Mouse (Mus musculus) naive thymus-derived CD4-positive, alpha-beta T cell, adult 2 months (primary cell): ENCODE measurements around the gene Dnajc25.

Source experiments
- DNase-seq: peaks from one replicate; pipeline ENCODE4 v3.0.0-alpha.2; 2011; ENCODE audit warnings: low read depth

Gene Dnajc25

DNA sequence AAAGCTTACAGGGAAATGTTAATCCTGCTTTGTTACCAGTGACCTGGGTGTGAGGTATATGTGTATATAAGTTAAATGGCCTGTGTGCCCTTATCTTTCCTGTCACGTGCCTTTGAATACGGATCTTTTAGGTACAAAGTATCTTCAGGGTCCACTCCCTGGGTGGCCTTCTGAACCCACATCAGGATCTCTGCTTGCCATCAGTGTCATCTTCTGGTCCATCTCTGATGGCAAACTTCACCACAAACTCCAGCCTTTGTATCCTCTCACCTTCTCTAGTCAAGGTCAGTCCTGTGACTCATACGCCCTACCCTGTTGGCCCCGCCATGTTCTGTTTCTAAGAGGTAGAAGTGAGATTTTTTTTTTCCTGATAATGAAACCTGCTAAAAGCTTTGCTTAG is at the start of gene Dnajc25:
Gene Dnajc25 (plus strand): TSS at position 301 of the 400 bp plus-strand sequence.
- no peak for DNase-seq

DNA sequence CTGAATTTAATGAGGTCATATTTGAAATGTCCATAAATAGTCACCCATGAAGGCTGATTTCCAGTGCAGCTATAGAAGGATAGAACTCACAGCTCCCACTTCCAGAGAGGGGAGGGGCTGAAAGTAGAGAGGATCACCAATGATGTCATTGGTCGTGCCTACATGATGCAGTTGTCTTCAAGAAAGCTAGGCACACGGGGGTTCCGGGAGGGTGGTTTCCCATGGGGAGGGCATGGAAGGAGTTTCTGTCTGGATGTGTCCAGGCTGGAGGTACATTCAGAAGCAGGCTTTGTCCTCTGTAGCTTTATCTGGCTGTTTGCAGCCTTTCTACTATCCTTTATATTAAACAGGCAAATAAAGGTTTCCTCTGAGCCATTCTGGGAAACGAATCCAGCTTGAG is 46.5 kb upstream of the Dnajc25 start:
- no peak for DNase-seq

DNA sequence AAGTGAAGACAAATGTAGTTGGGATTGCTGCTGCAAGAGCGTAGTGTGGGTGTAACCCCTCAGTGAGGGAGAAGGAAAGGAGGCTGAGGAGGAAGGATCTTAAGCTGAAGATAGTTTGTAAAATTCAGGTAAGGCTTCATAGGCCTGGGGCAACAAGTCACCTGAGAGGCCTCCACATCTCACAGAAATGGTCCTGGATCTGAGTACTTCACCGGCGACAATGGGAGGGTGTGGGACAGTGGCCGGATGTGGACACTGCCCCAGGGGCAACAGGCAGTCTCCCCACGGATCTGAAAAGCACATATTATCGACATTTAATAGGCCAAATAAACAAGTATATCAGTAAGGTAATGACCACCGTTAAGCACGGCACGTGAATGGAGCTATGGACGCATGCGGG is 42.2 kb upstream of the Dnajc25 start:
- DNase-seq = no peak

DNA sequence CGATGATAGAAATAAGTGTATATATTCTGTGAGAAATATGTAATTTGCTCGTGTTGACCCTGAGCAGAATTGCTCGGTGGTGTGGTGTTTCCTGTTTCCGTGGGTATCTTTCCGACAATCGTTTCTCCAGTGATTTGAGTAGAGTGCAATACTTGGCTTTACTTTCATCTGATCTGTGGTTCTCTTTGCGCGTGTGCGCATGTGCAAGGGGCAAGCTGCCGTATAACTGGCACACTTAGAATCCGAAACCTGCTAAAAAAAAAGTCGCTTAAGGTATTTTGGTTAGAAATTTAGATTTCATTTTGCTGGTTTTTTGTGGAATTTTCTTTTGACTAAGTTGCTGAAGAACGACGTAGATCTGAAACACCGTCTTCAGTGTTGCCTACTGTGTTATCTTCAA is 33.1 kb upstream of the Dnajc25 start:
- peak; percentile 17 for DNase-seq

DNA sequence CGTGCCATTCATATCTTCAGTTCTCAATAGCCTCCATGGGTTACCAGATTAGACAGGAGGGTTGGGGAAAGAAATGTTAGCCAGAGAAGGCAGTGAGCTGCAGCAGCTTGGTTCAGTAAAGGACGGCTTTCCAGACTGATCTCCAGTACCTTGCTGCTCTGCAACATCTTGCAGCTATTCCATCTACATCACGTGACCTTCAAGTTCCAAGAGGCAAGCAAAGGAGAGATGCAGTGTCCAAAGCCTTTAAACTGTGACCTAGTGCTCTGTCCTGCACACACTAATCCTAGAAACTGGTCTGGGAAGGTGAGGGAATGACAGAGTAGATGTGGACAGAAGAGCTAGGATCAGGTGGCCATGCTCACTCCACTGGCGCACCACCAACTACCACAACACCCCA is 31.6 kb upstream of the Dnajc25 start:
- DNase-seq = no peak

DNA sequence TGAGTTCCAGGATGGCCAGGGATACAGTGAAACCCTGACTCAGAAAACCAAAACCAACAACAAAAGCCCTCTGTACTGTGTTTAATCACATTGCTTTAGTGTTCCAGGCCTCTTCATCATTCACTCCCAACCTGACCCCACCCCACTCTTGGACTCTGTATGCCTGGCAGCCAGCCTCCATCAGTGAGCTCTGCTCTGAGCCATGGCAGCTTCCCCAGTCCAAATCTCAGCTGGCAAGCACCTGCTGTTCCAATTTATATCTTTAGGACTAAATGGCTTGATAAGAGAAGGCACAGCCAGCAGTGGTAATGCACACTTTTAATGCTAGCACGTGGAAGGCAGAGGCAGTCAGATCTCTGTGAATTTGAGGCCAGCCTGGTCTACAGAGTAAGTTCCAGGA is 29.7 kb upstream of the Dnajc25 start:
- DNase-seq = no peak

DNA sequence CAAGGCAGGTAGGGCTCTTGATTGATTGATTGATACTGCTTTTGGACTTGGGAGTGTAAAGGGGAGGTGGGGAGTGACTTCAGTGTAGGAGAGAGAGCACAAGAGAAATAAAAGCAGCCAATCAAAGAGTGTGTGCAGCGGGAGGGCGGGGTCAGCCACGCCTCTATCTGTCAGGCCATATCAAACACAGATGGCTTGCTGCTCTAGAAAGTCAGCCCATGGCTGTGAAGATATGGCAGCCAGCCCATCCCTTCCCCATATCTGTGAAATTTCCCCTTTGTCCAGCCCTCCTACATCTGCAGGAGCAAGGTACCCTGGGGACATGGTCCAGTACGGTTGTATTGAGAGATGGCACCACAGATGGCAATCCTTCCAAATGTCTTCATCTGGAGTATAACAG is 24.2 kb upstream of the Dnajc25 start:
- no peak for DNase-seq

DNA sequence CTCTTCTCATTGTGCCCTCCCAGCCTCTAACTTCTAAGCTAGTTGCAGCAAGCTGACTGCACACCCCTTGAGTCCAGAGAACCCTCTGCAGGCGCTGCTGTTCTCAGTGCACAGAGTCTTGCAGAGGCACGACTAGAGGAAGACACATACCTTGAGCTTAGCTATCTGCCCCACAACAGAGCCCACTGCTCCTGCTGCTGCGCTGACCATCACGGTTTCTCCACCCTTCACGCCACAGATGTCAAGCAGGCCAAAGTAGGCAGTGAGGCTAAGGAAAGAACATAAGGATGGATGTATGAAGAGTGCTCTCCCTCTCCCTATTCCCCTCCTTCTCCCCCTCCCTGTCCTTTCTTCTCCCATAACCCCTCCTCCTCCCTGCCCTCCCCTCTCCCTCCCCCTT is 19.2 kb upstream of the Dnajc25 start:
- no peak for DNase-seq

DNA sequence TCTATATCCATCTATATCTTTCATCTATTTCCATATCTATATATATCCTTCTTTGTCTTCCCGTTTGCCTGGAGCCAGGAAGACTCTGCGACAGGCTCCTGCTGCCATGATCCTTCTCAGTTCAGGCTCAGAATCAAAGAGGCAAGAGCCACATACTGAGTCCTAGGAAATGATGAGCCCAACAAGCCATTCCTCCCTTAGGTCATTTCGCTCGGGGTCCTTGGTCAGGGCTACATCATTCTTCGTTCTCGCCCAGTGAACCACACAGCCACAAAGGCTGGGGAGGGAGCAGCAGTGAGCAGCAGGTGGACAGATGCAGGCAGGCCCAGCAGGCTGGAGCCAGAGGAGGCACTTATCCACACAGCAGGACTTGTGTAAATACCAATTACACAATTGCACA is 13.4 kb upstream of the Dnajc25 start:
- no peak for DNase-seq

DNA sequence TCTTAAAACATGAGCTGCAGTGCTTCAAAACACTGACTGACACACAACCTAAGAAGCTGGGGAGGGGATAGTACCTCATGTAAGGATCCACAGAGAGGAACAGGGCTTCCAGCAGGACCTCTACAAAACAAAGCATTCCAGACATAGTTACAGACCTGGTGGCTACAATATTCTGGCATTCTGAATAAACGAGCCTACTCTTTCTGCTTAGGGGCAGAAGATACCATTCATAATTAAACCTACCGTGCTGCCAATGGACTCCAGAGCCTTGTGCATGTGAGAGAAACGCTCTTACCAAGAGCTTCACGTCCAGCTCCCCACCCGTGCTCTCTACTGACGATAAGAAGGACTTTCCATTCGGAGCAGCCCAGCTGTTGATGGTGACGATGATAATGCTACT is 12.1 kb upstream of the Dnajc25 start:
- no peak for DNase-seq

DNA sequence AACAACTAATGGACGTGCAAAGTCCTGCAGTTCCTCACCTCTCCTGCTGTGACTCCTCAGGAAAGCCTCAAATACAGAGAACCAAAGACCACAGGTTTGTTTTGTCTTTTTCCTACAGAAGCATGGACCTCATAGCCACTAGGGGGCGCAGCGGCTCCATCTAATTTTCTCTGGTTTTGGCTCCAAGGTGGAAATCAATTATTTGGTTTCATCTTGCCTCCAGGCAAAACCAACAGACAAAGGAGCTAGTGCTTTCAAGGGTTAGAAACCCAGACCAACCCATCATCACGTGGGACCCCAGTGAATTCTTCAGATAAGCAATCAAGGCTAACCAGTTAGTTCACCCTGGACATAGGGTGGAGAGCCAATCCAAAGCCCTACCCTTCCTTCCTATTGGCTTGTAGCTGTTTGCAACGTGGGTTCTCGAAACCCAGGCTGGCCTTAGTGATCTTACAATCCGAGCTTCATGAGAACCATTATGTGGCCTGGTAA is 9.7 kb upstream of the Dnajc25 start:
- DNase-seq = peak; percentile 88

DNA sequence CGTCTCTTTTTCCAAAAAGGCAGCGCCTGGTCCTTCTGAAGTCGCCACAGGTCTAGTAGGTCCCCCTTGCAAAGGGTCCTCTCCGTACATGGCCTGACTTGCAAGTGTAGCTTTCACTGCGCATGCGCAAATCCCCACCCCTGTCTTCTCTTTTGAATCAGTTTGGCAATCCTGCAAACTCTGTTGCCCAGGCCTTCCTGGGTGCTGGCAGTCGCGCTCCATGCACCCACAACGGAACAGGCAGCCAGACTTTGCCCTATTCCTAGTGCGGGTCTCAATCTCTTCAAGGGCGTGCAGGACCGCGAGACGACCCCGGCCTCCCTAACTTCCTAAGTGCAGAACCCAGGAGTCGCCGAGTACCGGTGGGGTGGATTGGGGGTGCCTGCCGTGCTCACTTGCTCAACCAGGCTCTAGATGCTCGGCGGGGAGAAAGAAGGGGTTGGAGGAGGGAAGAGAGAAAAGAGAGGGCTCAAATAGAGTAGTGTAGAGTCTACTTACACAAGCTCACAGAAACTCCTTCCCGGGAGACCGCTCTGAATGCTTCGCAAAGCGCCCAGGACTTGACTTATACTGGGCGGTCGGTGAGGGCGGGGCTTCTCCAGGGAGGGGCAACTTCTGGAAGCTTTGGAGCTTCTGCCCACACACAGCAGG is 8.2 kb upstream of the Dnajc25 start, which contains the start of gene Ptgr1:
Gene Ptgr1 (minus strand): TSS at position 580 of the 651 bp plus-strand sequence.
- DNase-seq = peak; percentile 82

DNA sequence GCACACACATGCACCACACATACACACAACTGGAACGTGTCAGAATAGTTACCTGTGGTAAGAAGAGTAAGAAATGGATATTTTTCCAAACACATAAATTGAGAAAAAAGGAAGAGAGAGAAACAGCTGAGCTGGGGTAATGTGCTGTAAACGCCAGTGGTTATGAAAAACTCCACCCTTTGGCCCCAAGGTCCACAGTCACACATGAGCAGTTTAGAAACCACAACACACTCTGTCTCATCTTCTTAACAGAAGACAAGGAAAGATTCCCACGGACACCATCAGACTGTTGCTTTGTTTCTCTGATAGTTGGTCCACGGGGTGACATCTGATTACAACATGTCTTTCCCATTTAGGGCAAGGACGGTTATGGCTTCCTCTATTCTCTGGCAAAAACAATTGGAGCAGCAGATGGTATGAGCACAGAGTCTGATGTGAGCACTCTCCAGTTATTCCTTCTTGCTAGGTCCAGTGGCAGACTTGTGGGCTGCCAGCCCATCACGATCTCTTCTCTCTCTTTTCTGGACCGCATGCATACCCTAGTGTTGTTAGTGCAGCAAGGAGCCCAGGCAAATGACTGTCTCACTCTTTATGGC is 5.5 kb upstream of the Dnajc25 start:
- DNase-seq = no peak

DNA sequence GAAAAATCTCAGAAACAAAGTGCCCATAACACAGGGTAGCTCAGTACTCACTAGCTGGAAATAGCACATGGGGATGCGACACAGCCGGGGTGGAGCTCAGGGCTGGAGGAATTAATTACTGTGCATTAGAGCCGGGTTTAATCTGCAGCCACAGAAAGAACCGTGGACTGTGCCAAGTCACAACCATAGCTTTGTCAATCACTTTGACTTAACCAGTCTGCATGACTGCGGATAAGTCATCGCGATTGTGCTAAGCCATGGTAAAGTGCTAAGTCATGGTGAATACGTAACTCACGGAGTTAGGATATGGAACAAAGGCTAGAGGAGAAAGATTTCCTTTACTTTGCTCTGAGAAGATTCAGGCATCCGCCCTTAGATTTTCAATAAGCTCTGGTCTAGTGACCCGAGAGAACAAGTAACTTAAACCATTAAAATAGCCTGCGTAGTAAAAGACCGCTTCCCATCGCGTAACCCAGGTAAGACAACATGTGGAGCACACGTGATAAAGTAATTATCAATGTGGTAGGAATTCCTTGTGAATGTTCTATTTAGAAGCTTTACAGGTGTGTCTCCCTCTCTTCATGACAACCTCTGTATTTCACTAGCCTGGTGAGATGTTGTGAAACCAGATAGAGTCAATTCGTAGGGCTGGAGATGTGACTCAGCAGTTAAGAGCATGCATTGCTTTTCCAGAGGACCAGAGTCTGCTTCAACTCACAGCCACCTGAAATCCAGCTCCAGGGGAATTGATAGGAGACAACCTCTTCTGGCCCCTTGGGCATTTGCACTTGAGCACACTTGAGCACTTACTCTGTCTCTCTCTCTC is 4.0 kb upstream of the Dnajc25 start:
- DNase-seq = no peak

DNA sequence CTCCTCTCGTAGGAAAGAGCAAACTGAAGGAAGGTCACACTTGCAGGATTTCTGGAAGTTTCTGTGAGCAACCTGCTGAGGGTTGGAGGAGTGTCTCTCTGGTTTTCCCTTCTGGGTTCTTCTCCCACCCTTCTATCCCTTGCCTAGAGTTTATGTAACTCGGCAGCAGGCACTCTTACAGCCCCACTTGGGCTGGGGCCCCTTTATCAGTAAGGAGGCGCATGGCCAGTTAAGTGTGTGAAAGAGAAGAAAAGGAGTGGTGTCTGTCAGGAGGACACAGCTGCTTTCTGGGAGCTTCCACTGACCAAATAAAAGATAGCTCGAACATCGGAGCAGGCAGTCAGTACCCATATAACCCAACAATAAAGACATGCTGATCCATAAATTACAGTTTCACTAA is 2.7 kb upstream of the Dnajc25 start:
- no peak for DNase-seq

DNA sequence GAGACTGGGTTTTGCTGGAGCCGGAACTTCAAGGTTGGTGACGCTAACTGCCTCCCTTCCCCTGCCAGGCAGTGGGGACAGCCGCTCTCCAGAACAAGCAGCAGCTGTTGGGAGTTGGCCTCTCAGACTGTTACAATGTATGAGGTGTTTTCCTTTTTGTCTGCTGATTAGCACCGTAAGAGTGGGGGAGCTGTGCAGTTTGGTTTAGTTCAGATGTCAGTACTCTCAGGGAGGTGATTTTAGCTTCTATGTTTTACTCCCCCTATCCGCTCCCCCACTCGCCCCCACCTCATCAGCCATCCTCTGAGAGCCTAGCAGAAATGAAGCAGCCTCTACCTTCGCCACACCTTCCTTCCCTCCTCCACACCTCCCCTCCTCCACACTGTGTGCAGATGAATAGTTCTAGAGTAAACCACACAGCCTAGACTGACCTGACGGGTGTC is 410 bp downstream of the Dnajc25 start:
- DNase-seq = no peak

DNA sequence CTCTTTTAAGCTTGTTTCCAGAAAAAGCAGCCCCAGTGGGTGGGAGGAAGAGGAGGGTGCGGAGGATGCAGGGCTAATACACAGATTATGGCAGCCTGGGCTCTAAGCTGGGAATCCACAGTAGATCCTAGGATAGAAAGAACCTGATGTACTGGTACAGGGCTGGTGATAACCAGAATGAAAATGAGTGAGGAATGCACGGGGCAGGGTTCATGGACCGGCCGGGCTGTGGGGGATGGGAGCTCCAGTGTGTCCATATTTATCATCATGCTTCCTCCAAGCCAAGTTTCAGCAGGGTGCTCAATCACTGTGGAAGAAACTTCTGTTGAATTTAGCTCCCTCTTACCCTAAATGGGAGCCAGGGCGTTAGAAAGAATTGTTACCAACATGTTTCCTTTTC is 2.2 kb downstream of the Dnajc25 start:
- no peak for DNase-seq

DNA sequence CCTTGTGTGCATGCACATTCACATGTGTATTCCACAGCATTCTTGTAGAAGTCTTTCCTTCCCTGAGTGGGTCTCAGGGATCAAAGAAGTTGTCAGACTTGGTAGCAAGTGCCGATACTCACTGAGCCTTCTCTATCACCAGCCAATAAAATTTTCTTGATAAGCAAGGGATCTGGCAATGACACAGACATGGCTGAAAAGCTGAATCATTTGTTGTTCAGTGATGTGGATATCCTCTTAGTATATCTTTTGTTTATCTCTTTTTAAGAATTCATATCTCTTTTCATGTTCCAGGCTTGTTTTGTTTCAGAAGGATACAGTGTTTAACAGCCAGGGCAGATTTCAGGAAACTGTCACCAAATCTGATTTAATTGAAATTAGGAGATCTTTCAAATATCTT is 3.8 kb downstream of the Dnajc25 start:
- no peak for DNase-seq

DNA sequence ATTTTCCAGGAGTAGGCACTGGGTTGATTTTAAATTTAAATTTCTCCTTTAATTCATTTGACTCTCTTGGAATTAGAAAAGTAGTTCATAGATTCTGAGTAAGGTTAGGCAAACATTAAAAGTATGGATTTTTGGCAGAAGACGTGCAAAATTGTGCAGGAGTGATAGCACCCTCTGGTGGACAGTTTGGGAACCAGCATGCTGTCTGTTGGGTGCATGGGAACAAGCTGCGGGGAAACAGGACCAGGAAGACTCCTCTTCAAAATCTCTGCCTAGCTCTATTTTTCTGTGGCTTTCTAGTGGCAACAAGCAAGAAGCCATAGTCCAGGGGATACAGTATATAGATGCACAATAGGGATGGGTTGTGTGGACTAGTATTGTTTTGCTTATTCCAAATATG is 4.8 kb downstream of the Dnajc25 start:
- peak; percentile 87 for DNase-seq

DNA sequence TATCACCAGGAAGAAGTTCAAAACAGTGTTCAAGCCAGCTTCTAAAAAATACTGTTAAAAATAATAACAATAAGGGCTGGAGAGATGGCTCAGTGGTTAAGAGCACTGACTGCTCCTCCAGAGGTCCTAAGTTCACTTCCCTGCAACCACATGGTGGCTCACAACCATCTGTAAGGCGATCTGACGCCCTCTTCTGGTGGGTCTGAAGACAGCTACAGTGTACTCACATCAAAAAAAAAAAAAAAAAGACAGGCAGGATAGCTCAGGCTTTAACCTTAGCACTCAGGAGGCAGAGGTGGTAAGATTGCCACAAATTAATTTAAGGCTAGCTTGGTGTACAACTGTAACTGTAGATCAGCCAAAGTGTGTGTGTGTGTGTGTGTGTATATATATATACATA is 5.8 kb downstream of the Dnajc25 start:
- DNase-seq = peak; percentile 87

DNA sequence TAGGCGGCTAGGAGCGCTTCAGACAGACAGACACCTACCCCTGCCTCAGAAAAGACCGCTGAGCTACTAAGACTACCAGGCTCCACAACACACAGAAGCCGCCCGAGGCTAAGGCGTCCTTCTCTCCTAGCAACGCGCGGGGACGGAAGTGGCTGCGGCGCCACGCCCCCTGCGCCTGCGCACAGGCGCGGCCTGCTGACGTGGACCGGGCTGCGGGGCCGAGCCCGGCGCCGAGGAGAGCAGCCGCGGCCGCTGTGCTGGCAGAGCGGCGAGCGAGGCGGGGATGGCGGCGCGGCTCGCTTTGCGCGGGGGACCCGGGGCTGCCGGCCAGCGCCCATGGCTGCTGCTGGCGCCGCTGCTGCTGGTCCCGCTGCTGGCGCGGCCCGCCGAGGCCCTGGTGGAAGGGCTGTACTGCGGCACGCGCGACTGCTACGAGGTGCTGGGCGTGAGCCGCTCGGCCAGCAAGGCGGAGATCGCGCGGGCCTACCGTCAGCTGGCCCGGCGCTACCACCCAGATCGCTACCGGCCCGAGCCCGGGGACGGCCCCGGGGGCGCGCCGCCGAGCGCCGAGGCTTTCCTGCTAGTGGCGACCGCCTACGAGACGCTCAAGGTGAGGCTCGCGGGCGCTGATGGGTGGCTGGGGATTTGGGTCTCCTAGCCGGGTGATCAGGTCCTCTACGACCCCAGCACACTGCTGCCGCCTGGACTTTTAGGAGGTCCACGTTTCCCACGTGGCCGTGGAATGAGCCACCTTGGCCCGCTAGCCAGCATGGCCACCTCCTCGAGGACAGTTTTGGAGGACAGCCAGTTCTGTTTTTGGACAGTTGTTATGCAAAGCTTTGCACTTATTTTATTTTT is 8.3 kb downstream of the Dnajc25 start, which contains the start of gene Gm20503:
Gene Gm20503 (plus strand): TSS at position 263 of the 858 bp plus-strand sequence.
- peak; percentile 96 for DNase-seq

DNA sequence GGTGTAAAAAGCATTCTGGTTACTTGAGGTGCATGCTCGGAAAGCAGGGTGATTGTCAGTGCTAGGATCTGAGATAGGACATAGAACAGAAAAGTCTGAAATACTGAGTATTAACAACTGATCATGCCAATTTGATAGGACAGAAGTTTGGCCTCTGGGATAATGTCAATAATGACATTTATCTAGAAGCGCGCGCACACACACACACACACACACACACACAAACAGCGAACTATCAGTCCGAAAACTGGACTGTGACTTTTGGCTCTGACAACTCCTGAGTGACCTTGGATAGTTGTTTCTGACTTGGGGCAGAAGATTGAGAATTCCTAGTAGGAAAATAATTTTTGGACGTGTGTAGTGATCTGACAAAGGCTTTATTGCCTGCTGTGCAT is 8.9 kb downstream of the Dnajc25 start:
- DNase-seq = no peak
